Mouse (Mus musculus): ENCODE results near the gene Cmtm7. TPM values are rescaled to one million over a fixed set of nuclear protein-coding genes. Genes with fewer than 3 reads are reported as not detected.

The Cmtm7 gene
- polyA plus RNA-seq, 1 experiment from 2014 or later: 103 TPM

- no peak for ATAC-seq (ENCODE audit: low read depth)
- no peak overlapping the region for H3K9ac ChIP-seq (ENCODE audit: low read depth, low read length)
- no peak overlapping the region for H3K4me3 ChIP-seq (ENCODE audit: low read depth, low read length)
- H3K4me1 ChIP-seq (ENCODE audit: control insufficient read depth, insufficient read depth, low read length): 0 out of 2 replicates have a peak, but pooled peaks cover 3% of the 10 kb centered on the region
- H3K36me3 ChIP-seq (ENCODE audit: control insufficient read depth, insufficient read depth, low read length): no peaks in the 10 kb centered on the region
- H3K9me3 ChIP-seq (ENCODE audit: control insufficient read depth, low read length): no peaks in the 10 kb centered on the region
- H3K27me3 ChIP-seq (replicated peaks; ENCODE audit: control insufficient read depth, insufficient read depth, low read length): no peaks in the 10 kb centered on the region
- no peak overlapping the region for H3K27ac ChIP-seq (replicated peaks; ENCODE audit: low read depth, low read length)
- H3K4me2 ChIP-seq (ENCODE audit: low read depth, low read length): no peak overlapping the region
- DNase-seq (ENCODE audit: low spot score): no peak
- WGBS: 70% methylated on average over 7 of the region's 7 CpGs
Observed at GRCm38 (mm10) chr9:114778047-114778390, 3.6 kb downstream of the Cmtm7 start.

GRCm38 (mm10) chr9:114777178-114778046 is 4.2 kb downstream of the Cmtm7 start:
- peaks cover 5% of the 10 kb centered on the region for H3K36me3 ChIP-seq (ENCODE audit: control insufficient read depth, insufficient read depth, low read length)
- ATAC-seq (ENCODE audit: low read depth): no peak
- no peaks in the 10 kb centered on the region for H3K9me3 ChIP-seq (ENCODE audit: control insufficient read depth, low read length)
- H3K4me3 ChIP-seq (ENCODE audit: low read depth, low read length): no peak overlapping the region
- H3K4me2 ChIP-seq (ENCODE audit: low read depth, low read length): no peak overlapping the region
- no peak for DNase-seq (ENCODE audit: low spot score)
- H3K27ac ChIP-seq (replicated peaks; ENCODE audit: low read depth, low read length): no peak overlapping the region
- H3K27me3 ChIP-seq (replicated peaks; ENCODE audit: control insufficient read depth, insufficient read depth, low read length): no peaks in the 10 kb centered on the region
- 0 out of 2 replicates have a peak, but pooled peaks cover 3% of the 10 kb centered on the region for H3K4me1 ChIP-seq (ENCODE audit: control insufficient read depth, insufficient read depth, low read length)
- 78% methylated on average over 6 of the region's 6 CpGs for WGBS
- no peak overlapping the region for H3K9ac ChIP-seq (ENCODE audit: low read depth, low read length)

GRCm38 (mm10) chr9:114776361-114776760 is 5.3 kb downstream of the Cmtm7 start:
- Histone ChIP-seq H3K9me3 (ENCODE audit: control insufficient read depth, low read length) (no peaks in the 10 kb centered on the region), H3K4me3 (ENCODE audit: low read depth, low read length) (no peak overlapping the region), H3K4me1 (ENCODE audit: control insufficient read depth, insufficient read depth, low read length) (0 out of 2 replicates have a peak, but pooled peaks cover 3% of the 10 kb centered on the region), H3K27me3 (replicated peaks; ENCODE audit: control insufficient read depth, insufficient read depth, low read length) (no peaks in the 10 kb centered on the region), H3K4me2 (ENCODE audit: low read depth, low read length) (no peak overlapping the region), H3K36me3 (ENCODE audit: control insufficient read depth, insufficient read depth, low read length) (peaks cover 14% of the 10 kb centered on the region), H3K27ac (replicated peaks; ENCODE audit: low read depth, low read length) (no peak overlapping the region), H3K9ac (ENCODE audit: low read depth, low read length) (no peak overlapping the region)
- DNase-seq (ENCODE audit: low spot score) (no peak), ATAC-seq (ENCODE audit: low read depth) (no peak)
- WGBS: 86% methylated on average over 3 of the region's 3 CpGs

- Histone ChIP-seq H3K36me3 (ENCODE audit: control insufficient read depth, insufficient read depth, low read length) (peaks cover 14% of the 10 kb centered on the region), H3K9me3 (ENCODE audit: control insufficient read depth, low read length) (no peaks in the 10 kb centered on the region), H3K4me2 (ENCODE audit: low read depth, low read length) (no peak overlapping the region), H3K9ac (ENCODE audit: low read depth, low read length) (peak overlapping the region; percentile 30; the same call in 1 of the 2 replicates), H3K27ac (replicated peaks; ENCODE audit: low read depth, low read length) (no peak overlapping the region), H3K4me3 (ENCODE audit: low read depth, low read length) (no peak overlapping the region), H3K27me3 (replicated peaks; ENCODE audit: control insufficient read depth, insufficient read depth, low read length) (no peaks in the 10 kb centered on the region), H3K4me1 (ENCODE audit: control insufficient read depth, insufficient read depth, low read length) (0 out of 2 replicates have a peak, but pooled peaks cover 3% of the 10 kb centered on the region)
- WGBS: 65% methylated on average over 4 of the region's 4 CpGs
- no peak for ATAC-seq (ENCODE audit: low read depth)
- no peak for DNase-seq (ENCODE audit: low spot score)
Observed at GRCm38 (mm10) chr9:114775272-114775671, 6.4 kb downstream of the Cmtm7 start.

- 0 out of 2 replicates have a peak, but pooled peaks cover 3% of the 10 kb centered on the region for H3K4me1 ChIP-seq (ENCODE audit: control insufficient read depth, insufficient read depth, low read length)
- no peak overlapping the region for H3K4me3 ChIP-seq (ENCODE audit: low read depth, low read length)
- no peaks in the 10 kb centered on the region for H3K9me3 ChIP-seq (ENCODE audit: control insufficient read depth, low read length)
- H3K9ac ChIP-seq (ENCODE audit: low read depth, low read length): no peak overlapping the region
- no peaks in the 10 kb centered on the region for H3K27me3 ChIP-seq (replicated peaks; ENCODE audit: control insufficient read depth, insufficient read depth, low read length)
- WGBS: 70% methylated on average over 6 of the region's 6 CpGs
- DNase-seq (ENCODE audit: low spot score) (no peak), ATAC-seq (ENCODE audit: low read depth) (no peak)
- no peak overlapping the region for H3K27ac ChIP-seq (replicated peaks; ENCODE audit: low read depth, low read length)
- H3K4me2 ChIP-seq (ENCODE audit: low read depth, low read length): no peak overlapping the region
- peaks cover 14% of the 10 kb centered on the region for H3K36me3 ChIP-seq (ENCODE audit: control insufficient read depth, insufficient read depth, low read length)
Observed at GRCm38 (mm10) chr9:114774629-114775028, 7.0 kb downstream of the Cmtm7 start.

- Histone ChIP-seq H3K4me2 (ENCODE audit: low read depth, low read length) (no peak overlapping the region), H3K27me3 (replicated peaks; ENCODE audit: control insufficient read depth, insufficient read depth, low read length) (no peaks in the 10 kb centered on the region), H3K4me3 (ENCODE audit: low read depth, low read length) (no peak overlapping the region), H3K9ac (ENCODE audit: low read depth, low read length) (no peak overlapping the region), H3K4me1 (ENCODE audit: control insufficient read depth, insufficient read depth, low read length) (peaks cover 20% of the 10 kb centered on the region), H3K36me3 (ENCODE audit: control insufficient read depth, insufficient read depth, low read length) (peaks cover 14% of the 10 kb centered on the region), H3K9me3 (ENCODE audit: control insufficient read depth, low read length) (no peaks in the 10 kb centered on the region), H3K27ac (replicated peaks; ENCODE audit: low read depth, low read length) (no peak overlapping the region)
- 77% methylated on average over 7 of the region's 7 CpGs for WGBS
- no peak for ATAC-seq (ENCODE audit: low read depth)
- no peak for DNase-seq (ENCODE audit: low spot score)
Observed at GRCm38 (mm10) chr9:114771565-114771964, 10.1 kb downstream of the Cmtm7 start.

GRCm38 (mm10) chr9:114770224-114770623 is 11.4 kb downstream of the Cmtm7 start:
- Histone ChIP-seq H3K36me3 (ENCODE audit: control insufficient read depth, insufficient read depth, low read length) (peaks cover 14% of the 10 kb centered on the region), H3K27ac (replicated peaks; ENCODE audit: low read depth, low read length) (no peak overlapping the region), H3K9ac (ENCODE audit: low read depth, low read length) (no peak overlapping the region), H3K4me3 (ENCODE audit: low read depth, low read length) (no peak overlapping the region), H3K27me3 (replicated peaks; ENCODE audit: control insufficient read depth, insufficient read depth, low read length) (no peaks in the 10 kb centered on the region), H3K4me1 (ENCODE audit: control insufficient read depth, insufficient read depth, low read length) (peaks cover 18% of the 10 kb centered on the region), H3K9me3 (ENCODE audit: control insufficient read depth, low read length) (no peaks in the 10 kb centered on the region), H3K4me2 (ENCODE audit: low read depth, low read length) (no peak overlapping the region)
- ATAC-seq (ENCODE audit: low read depth) (no peak), DNase-seq (ENCODE audit: low spot score) (no peak)
- WGBS: 69% methylated on average over 4 of the region's 4 CpGs

GRCm38 (mm10) chr9:114768066-114768465 is 13.6 kb downstream of the Cmtm7 start:
- no peaks in the 10 kb centered on the region for H3K27me3 ChIP-seq (replicated peaks; ENCODE audit: control insufficient read depth, insufficient read depth, low read length)
- H3K4me1 ChIP-seq (ENCODE audit: control insufficient read depth, insufficient read depth, low read length): peaks cover 18% of the 10 kb centered on the region
- 43% methylated on average over 10 of the region's 10 CpGs for WGBS
- H3K4me2 ChIP-seq (ENCODE audit: low read depth, low read length): no peak overlapping the region
- H3K9me3 ChIP-seq (ENCODE audit: control insufficient read depth, low read length): no peaks in the 10 kb centered on the region
- DNase-seq (ENCODE audit: low spot score): no peak
- H3K9ac ChIP-seq (ENCODE audit: low read depth, low read length): no peak overlapping the region; the same call in 1 of the 2 replicates
- peaks cover 18% of the 10 kb centered on the region for H3K36me3 ChIP-seq (ENCODE audit: control insufficient read depth, insufficient read depth, low read length)
- H3K4me3 ChIP-seq (ENCODE audit: low read depth, low read length): no peak overlapping the region
- no peak for ATAC-seq (ENCODE audit: low read depth)
- H3K27ac ChIP-seq (replicated peaks; ENCODE audit: low read depth, low read length): peak overlapping the region; percentile 78

- Histone ChIP-seq H3K4me3 (ENCODE audit: low read depth, low read length) (no peak overlapping the region), H3K4me1 (ENCODE audit: control insufficient read depth, insufficient read depth, low read length) (peaks cover 18% of the 10 kb centered on the region), H3K36me3 (ENCODE audit: control insufficient read depth, insufficient read depth, low read length) (peaks cover 19% of the 10 kb centered on the region), H3K27me3 (replicated peaks; ENCODE audit: control insufficient read depth, insufficient read depth, low read length) (no peaks in the 10 kb centered on the region), H3K4me2 (ENCODE audit: low read depth, low read length) (no peak overlapping the region), H3K9ac (ENCODE audit: low read depth, low read length) (no peak overlapping the region; the same call in 1 of the 2 replicates), H3K9me3 (ENCODE audit: control insufficient read depth, low read length) (no peaks in the 10 kb centered on the region), H3K27ac (replicated peaks; ENCODE audit: low read depth, low read length) (peak overlapping the region; percentile 78)
- ATAC-seq (ENCODE audit: low read depth) (no peak), DNase-seq (ENCODE audit: low spot score) (peak; percentile 51)
- 37% methylated on average over 2 of the region's 2 CpGs for WGBS
Observed at GRCm38 (mm10) chr9:114767507-114767906, 14.1 kb downstream of the Cmtm7 start.
